Mouse (Mus musculus) limb, embryonic 14.5 days (tissue): Measurements from ENCODE around the gene Urm1. TPM values are rescaled to one million over a fixed set of nuclear protein-coding genes. Genes with fewer than 3 reads are reported as not detected.
"Not testable (repeated sequence)": the region's sequence is repeated elsewhere in the genome, so short reads cannot be mapped to it uniquely, and the experiment has no call there.

ENCODE experiments used
- ATAC-seq: fragments of 200-750 bp; cut with Nextera tagmentation; 2 replicates; pipeline ENCODE4 v1.8.0; 2017; ENCODE audit warnings: low read depth, moderate number of reproducible peaks, moderate TSS enrichment; ENCODE audit not compliant: low FRiP score
- DNase-seq: peaks from one replicate; pipeline ENCODE4 v3.0.0-alpha.2; 2015; ENCODE audit warnings: low spot score
- H3K27ac ChIP-seq: fragments of 300-500 bp; sonication (generic); replicated peaks from 2 replicates; pipeline ENCODE4 v1.5.1; 2014; ENCODE audit warnings: low read depth, mild to moderate bottlenecking, low read length, moderate library complexity, mixed read lengths
- H3K27me3 ChIP-seq: fragments of 300-500 bp; sonication (generic); 2 replicates; pipeline ENCODE4 v1.6.1; 2014; ENCODE audit warnings: low read length, mixed read lengths; ENCODE audit not compliant: control insufficient read depth, insufficient read depth
- H3K36me3 ChIP-seq: fragments of 300-500 bp; sonication (generic); 2 replicates; pipeline ENCODE4 v1.6.1; 2014; ENCODE audit warnings: mild to moderate bottlenecking, low read length, moderate library complexity, mixed read lengths; ENCODE audit not compliant: control insufficient read depth, insufficient read depth
- H3K4me1 ChIP-seq: fragments of 300-500 bp; sonication (generic); 2 replicates; pipeline ENCODE4 v1.6.1; 2014; ENCODE audit warnings: antibody characterized with exemption, low read length, mixed read lengths; ENCODE audit not compliant: control insufficient read depth, insufficient read depth
- H3K4me2 ChIP-seq: fragments of 300-500 bp; sonication (generic); replicated peaks from 2 replicates; pipeline ENCODE4 v1.6.1; 2014; ENCODE audit warnings: low read depth, mild to moderate bottlenecking, low read length, moderate library complexity; ENCODE audit not compliant: severe bottlenecking
- H3K4me3 ChIP-seq: fragments of 300-500 bp; sonication (generic); replicated peaks from 2 replicates; pipeline ENCODE4 v1.5.1; 2014; ENCODE audit warnings: low read length
- H3K9ac ChIP-seq: fragments of 300-500 bp; sonication (generic); 2 replicates; pipeline ENCODE4 v1.6.1; 2014; ENCODE audit warnings: mild to moderate bottlenecking, low read depth, low read length, moderate library complexity; ENCODE audit not compliant: severe bottlenecking
- H3K9me3 ChIP-seq: fragments of 300-500 bp; sonication (generic); 2 replicates; pipeline ENCODE4 v1.6.1; 2016; ENCODE audit warnings: low read length; ENCODE audit not compliant: control insufficient read depth
- POLR2A ChIP-seq: fragments of 200-500 bp; IDR thresholded peaks from 2 replicates; pipeline ENCODE4 v1.8.0; 2012; ENCODE audit warnings: inconsistent platforms, mild to moderate bottlenecking, moderate library complexity, borderline replicate concordance; ENCODE audit not compliant: insufficient read depth, insufficient read length; ENCODE audit errors: extremely low read depth
- WGBS: fragments of 180-500 bp; shearing (Covaris S2); extraction: QIAGEN DNeasy Blood & Tissue Kit; methylation state at CpG from one replicate; pipeline ENCODE4 v1.1.7; 2014; 5-methylcytosine and 5-hydroxymethylcytosine counted together
- polyA plus RNA-seq, 2 experiments: library from polyadenylated mRNA; depleted of rRNA in 1 of 2; stranded (reverse) in 1 of 2; unstranded in 1 of 2; fragments of >200 nt; fragmentation: Nextera tagmentation in 1 of 2; extraction: Ambion mirVana in 1 of 2; gene quantifications; 2 replicates each; pipeline versions ENCODE4 v1.2.1 to v1.2.3; 2012 to 2014

Urm1 gene
- polyA plus RNA-seq, 2 experiments: 26.3 to 68.3 TPM

DNA sequence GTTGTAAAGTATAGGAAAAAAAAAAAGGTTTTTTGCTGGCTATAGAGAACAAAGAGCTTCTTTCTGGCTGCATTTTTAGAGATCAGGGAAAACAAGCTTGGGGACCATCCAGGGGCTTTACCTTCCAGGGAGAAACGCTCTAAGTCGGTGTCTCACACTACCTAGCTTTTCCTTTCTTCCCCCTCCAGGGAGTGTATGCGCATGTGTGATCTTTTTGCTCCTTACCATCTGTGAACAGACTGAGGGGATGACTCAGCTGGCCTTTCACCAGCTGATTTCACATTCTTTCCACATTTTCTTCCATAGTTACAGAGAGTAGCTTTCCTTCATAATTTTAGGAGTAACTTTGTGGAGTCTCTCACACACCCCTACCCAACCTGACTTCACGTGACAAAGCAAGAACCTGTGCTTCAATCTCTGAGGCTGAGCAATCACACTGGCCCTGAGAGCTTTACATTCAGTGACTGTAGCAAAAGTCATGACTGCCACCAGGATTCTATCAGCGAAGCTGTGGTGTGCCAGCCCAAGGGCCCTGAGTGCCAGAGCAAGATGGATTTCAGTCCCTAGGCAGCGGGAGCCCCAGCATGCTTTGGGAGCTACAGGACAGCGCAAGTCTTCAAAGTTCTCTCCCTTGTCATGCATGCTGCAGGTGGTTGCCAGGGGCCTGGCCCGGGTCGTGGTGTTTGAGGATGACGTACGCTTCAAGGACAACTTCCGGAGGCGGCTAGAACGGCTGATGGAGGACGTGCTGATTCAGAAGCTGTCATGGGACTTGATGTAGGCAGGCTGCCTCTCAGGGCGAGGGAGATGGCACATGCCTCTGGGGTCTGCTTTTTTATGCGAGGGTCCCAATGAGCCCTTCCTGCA, 60.3 kb downstream of the Urm1 start:
- no peak overlapping the region for H3K27ac ChIP-seq
- H3K4me1 ChIP-seq: no peaks in the 10 kb centered on the region
- no peaks in the 10 kb centered on the region for H3K9me3 ChIP-seq
- peaks cover 16% of the 10 kb centered on the region for H3K36me3 ChIP-seq
- H3K4me3 ChIP-seq: no peak overlapping the region
- no peak overlapping the region for H3K4me2 ChIP-seq
- no peak for ATAC-seq
- 73% methylated on average over 17 of the region's 17 CpGs for WGBS
- no peak for TF ChIP-seq POLR2A
- no peak for DNase-seq
- no peaks in the 10 kb centered on the region for H3K27me3 ChIP-seq
- H3K9ac ChIP-seq: no peak overlapping the region

DNA sequence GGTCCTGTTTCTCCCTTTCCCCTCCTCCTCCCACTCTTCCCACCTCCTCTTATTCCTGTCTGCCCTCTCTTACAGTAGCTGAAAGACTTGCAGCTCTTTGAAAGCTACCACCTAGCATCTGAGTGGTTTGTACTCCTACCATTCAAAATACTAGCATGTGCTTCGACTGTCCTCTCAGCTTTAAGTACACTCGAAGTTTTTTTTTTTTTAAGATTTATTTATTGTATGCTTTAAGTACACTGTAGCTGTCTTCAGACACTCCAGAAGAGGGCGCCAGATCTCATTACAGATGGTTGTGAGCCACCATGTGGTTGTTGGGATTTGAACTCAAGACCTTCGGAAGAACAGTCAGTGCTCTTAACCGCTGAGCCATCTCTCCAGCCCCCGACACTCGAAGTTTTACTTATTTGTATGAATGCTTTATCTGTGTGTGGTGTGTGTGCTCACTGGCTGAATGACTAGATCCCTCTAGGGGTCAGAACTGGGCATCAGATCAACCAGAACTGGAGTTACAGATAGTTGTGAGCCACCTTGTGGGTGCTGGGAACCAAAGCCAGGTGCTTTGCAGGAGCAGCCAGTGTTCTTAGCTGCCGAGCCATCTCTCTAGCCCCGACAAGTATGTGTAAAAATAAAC, 66.9 kb downstream of the Urm1 start:
- not testable (repeated sequence) for H3K27me3 ChIP-seq, H3K4me1 ChIP-seq, H3K4me3 ChIP-seq, ATAC-seq, DNase-seq, H3K27ac ChIP-seq, H3K36me3 ChIP-seq, H3K4me2 ChIP-seq, H3K9ac ChIP-seq, H3K9me3 ChIP-seq
- WGBS: 81% methylated on average over 9 of the region's 9 CpGs

DNA sequence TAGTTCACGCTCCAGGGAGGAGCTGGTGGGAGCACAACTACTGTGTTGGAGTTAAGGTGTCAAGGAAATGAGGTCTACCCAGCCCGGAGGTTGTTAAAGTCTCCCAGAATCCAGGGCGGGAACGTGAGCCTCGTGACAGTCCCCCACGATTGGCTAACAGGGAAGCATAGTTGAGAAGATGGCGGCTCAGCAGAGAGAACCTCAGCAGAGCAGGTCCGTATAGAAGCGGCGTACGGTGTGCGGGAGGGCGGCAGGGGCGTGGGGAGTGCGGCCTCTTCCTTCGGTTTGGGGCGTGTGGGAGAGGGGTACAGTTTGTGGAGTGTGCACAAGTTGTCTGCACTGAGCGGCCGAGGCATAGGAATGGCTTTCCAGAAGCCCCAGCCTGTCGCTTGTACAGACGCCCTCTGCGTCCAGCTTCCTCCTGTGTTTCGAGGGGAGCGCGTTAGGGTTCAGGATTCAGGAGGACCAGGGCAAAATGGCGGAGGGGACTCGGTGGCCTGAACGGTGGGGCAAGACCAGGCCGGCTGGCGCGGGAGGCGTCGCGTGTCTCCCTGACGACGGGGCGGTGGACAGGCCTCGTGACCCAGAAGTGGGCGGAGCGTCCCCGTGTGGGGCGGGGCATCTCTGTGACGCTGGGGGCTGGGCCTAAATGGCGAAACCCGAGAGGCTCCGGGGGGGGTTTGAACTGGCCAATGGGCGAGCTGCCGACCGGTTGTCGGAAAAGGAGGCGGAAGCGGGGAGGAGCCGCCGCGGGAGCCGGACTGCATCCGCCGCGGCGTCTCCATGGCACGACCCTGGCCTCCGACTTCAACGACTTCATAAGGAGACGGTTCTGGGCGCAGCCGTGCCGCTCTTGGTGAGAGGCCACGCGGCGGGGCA, 69.4 kb downstream of the Urm1 start, which contains the start of gene Odf2:
Gene Odf2, plus strand, starts transcription at position 156 of the 879 bp plus-strand sequence.
- Histone ChIP-seq H3K27ac (peak within 1 kb of the TSS; percentile 84), H3K4me2 (peak within 1 kb of the TSS; percentile 92), H3K27me3 (no peaks in the 10 kb centered on the region), H3K4me3 (peak within 1 kb of the TSS; percentile 100), H3K36me3 (peaks cover 28% of the 10 kb centered on the region), H3K4me1 (peaks cover 10% of the 10 kb centered on the region), H3K9ac (peak within 1 kb of the TSS; percentile 80), H3K9me3 (no peaks in the 10 kb centered on the region)
- peak; percentile 98 for DNase-seq
- WGBS: under 1% methylated on average over 50 of the region's 70 CpGs
- 0 out of 2 replicates have a peak, but pooled peaks have one; percentile 32 for TF ChIP-seq POLR2A
- ATAC-seq: peak; percentile 94

DNA sequence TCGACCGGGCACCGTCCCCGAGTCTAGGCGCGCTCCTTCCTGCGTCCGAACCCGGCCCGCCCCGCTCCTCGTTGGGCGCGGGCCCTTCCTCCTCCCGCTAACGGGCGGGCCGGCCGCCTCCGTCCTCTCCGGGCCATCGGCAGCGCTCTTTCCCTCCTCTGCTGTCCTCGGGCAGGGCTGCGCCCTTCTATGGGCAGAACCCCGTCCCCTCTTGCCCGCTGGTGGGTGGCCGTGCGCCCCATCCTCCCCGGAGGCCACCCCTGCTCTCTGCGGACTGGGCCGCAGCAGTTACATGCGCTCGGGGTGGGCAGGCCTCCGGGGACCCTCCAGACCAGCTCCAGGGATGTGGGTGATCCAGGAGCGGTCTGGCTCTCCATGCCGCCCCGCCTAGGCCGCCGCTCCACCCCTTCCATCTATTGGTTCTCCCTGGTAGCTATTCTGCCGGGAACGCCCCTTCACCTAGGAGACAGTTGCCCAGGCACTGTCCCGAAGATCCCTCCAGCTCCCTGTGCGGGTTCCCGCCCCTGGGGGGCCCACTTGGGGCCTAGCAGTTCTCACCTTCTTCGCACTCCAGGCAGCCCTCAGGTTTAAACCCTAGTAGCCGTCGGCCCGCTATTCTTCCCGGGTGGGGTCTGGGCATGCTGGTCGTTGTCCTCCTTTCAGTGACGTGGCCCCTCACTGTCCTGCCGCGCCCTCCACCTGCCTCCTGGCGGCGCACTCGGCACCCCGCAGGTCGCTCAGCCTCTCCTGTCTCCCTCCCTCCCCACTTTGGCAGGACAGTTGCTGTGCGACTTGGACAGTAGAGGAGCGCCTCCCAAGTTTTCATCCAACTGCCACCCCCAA, 70.3 kb downstream of the Urm1 start:
- no peak for TF ChIP-seq POLR2A
- Histone ChIP-seq H3K36me3 (peaks cover 37% of the 10 kb centered on the region), H3K27ac (peak overlapping the region; percentile 84), H3K9me3 (no peaks in the 10 kb centered on the region), H3K27me3 (no peaks in the 10 kb centered on the region), H3K4me3 (peak overlapping the region; percentile 100), H3K9ac (peak overlapping the region; percentile 80), H3K4me2 (peak overlapping the region; percentile 92), H3K4me1 (peaks cover 10% of the 10 kb centered on the region)
- ATAC-seq (peak; percentile 81), DNase-seq (peak; percentile 86)
- under 1% methylated on average over 37 of the region's 61 CpGs for WGBS
